Comparison of ENCODE assay signal across 27 mouse cellular contexts in the genomic region with DNA sequence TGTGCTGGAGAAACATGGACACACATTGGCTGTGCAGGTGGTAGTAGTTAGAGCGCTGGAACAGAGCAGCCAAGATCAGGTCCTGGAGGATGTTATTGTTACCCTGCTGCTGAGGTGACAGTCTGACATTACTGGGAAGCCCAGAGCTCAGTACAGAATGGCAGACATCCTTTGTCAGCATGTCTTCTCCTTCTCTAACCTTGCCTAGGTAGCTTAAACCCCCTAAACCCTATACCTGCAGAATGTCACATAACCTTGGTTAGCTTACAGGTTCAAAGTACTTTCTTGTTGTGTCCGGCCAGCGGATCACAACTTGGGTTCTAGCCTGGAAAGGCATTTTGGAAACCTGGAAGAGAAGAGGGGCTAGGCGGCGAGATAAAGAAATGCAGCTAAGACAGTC.
A peak's percentile ranks its signal among the peaks of the same experiment; 100 is the strongest.
DNase-seq lines count a peak whose midpoint lies in the region; ATAC-seq and TF ChIP-seq lines count a peak whose summit lies in the region.
"Had no signal": no experiment of that assay in that cellular context is flagged by ENCODE, and none has a peak within 500 bp of the region (broad histone marks: within the 10 kb centered on the region; RNA-seq: fewer than 3 reads in every experiment).

No protein-coding gene starts in this region.

- H3K27me3 ChIP-seq in kidney, embryonic 15.5 days = no peaks in the 10 kb centered on the region
- no peaks in the 10 kb centered on the region for H3K27me3 ChIP-seq in midbrain, embryonic 12.5 days
- no peaks in the 10 kb centered on the region for H3K27me3 ChIP-seq in midbrain, embryonic 14.5 days (ENCODE audit: control insufficient read depth, insufficient read depth, low read length)
- H3K27me3 ChIP-seq in intestine, postnatal 0 days (replicated peaks; ENCODE audit: control insufficient read depth, insufficient read depth, low read length) = no peaks in the 10 kb centered on the region
- H3K27me3 ChIP-seq: embryonic facial prominence, embryonic 12.5 days; embryonic facial prominence, embryonic 15.5 days; forebrain, embryonic 12.5 days; forebrain, embryonic 15.5 days; heart, embryonic 12.5 days; heart, embryonic 15.5 days; hindbrain, embryonic 13.5 days had no signal

- 67% methylated on average over 5 of the region's 5 CpGs for WGBS in kidney, embryonic 15.5 days
- WGBS in midbrain, embryonic 12.5 days = 70% methylated on average over 5 of the region's 5 CpGs
- WGBS in midbrain, embryonic 14.5 days = 84% methylated on average over 5 of the region's 5 CpGs
- WGBS in intestine, postnatal 0 days = 40% methylated on average over 5 of the region's 5 CpGs

- no peak overlapping the region for H3K9ac ChIP-seq in kidney, embryonic 15.5 days
- H3K9ac ChIP-seq in midbrain, embryonic 12.5 days (replicated peaks) = no peak overlapping the region
- H3K9ac ChIP-seq in midbrain, embryonic 14.5 days (replicated peaks; ENCODE audit: low read length) = no peak overlapping the region
- H3K9ac ChIP-seq in intestine, postnatal 0 days (ENCODE audit: low read depth, low read length) = no peak overlapping the region
- H3K9ac ChIP-seq: embryonic facial prominence, embryonic 12.5 days; embryonic facial prominence, embryonic 15.5 days; forebrain, embryonic 12.5 days; forebrain, embryonic 15.5 days; heart, embryonic 12.5 days; heart, embryonic 15.5 days; hindbrain, embryonic 13.5 days had no signal

- no peak for DNase-seq in kidney, postnatal 4 days
- no peak for DNase-seq in midbrain, embryonic 14.5 days
- DNase-seq in spleen, postnatal 36 days (ENCODE audit: low spot score in 2 of 2) = no peak
- DNase-seq: adrenal gland, postnatal 10 days; adrenal gland, postnatal 36 days; cerebellum, adult 18-20 months; cerebellum, adult 9-10 months; cerebellum, postnatal 14 days; gastrocnemius, postnatal 25 days; heart, adult 18-20 months; heart, postnatal 10 days; heart, postnatal 36 days had no signal

- H3K4me3 ChIP-seq in kidney, embryonic 15.5 days (replicated peaks) = no peak overlapping the region
- H3K4me3 ChIP-seq in midbrain, embryonic 12.5 days = no peak overlapping the region
- no peak overlapping the region for H3K4me3 ChIP-seq in midbrain, embryonic 14.5 days (replicated peaks; ENCODE audit: low read depth, low read length)
- no peak overlapping the region for H3K4me3 ChIP-seq in intestine, postnatal 0 days (ENCODE audit: low read depth, low read length)
- H3K4me3 ChIP-seq: embryonic facial prominence, embryonic 12.5 days; embryonic facial prominence, embryonic 15.5 days; erythroblast, embryonic 14.5 days; forebrain, embryonic 12.5 days; forebrain, embryonic 15.5 days; heart, embryonic 12.5 days; heart, embryonic 15.5 days; hindbrain, embryonic 10.5 days; hindbrain, embryonic 13.5 days had no signal

- H3K36me3 ChIP-seq in kidney, embryonic 15.5 days = no peaks in the 10 kb centered on the region
- H3K36me3 ChIP-seq in midbrain, embryonic 12.5 days = no peaks in the 10 kb centered on the region
- H3K36me3 ChIP-seq in midbrain, embryonic 14.5 days (ENCODE audit: control insufficient read depth, insufficient read depth, low read length) = no peaks in the 10 kb centered on the region
- no peaks in the 10 kb centered on the region for H3K36me3 ChIP-seq in intestine, postnatal 0 days (ENCODE audit: control insufficient read depth, insufficient read depth)
- H3K36me3 ChIP-seq: embryonic facial prominence, embryonic 12.5 days; embryonic facial prominence, embryonic 15.5 days; forebrain, embryonic 12.5 days; forebrain, embryonic 15.5 days; G1E; heart, embryonic 12.5 days; heart, embryonic 15.5 days; hindbrain, embryonic 10.5 days; hindbrain, embryonic 13.5 days had no signal

- no peaks in the 10 kb centered on the region for H3K4me1 ChIP-seq in kidney, embryonic 15.5 days
- H3K4me1 ChIP-seq in midbrain, embryonic 12.5 days = no peaks in the 10 kb centered on the region
- no peaks in the 10 kb centered on the region for H3K4me1 ChIP-seq in midbrain, embryonic 14.5 days (ENCODE audit: control insufficient read depth, insufficient read depth, low read length)
- no peaks in the 10 kb centered on the region for H3K4me1 ChIP-seq in intestine, postnatal 0 days (replicated peaks; ENCODE audit: control insufficient read depth, insufficient read depth, low read length)
- H3K4me1 ChIP-seq: embryonic facial prominence, embryonic 12.5 days; embryonic facial prominence, embryonic 15.5 days; forebrain, embryonic 12.5 days; forebrain, embryonic 15.5 days; heart, embryonic 12.5 days; heart, embryonic 15.5 days had no signal

- H3K9me3 ChIP-seq in kidney, embryonic 15.5 days (replicated peaks) = no peaks in the 10 kb centered on the region
- peaks cover 3% of the 10 kb centered on the region; the same call in 1 of the 2 replicates for H3K9me3 ChIP-seq in midbrain, embryonic 12.5 days
- H3K9me3 ChIP-seq in midbrain, embryonic 14.5 days (ENCODE audit: control insufficient read depth, low read length) = no peaks in the 10 kb centered on the region
- no peaks in the 10 kb centered on the region for H3K9me3 ChIP-seq in intestine, postnatal 0 days (ENCODE audit: control insufficient read depth)
- H3K9me3 ChIP-seq: embryonic facial prominence, embryonic 12.5 days; embryonic facial prominence, embryonic 15.5 days; forebrain, embryonic 12.5 days; forebrain, embryonic 15.5 days; G1E; heart, embryonic 12.5 days; heart, embryonic 15.5 days; hindbrain, embryonic 10.5 days had no signal

- H3K4me2 ChIP-seq in kidney, embryonic 15.5 days = 0 out of 2 replicates have a peak overlapping the region, but pooled peaks have one; percentile 3
- H3K4me2 ChIP-seq in midbrain, embryonic 12.5 days (replicated peaks) = no peak overlapping the region
- H3K4me2 ChIP-seq in midbrain, embryonic 14.5 days (ENCODE audit: low read length) = no peak overlapping the region
- H3K4me2 ChIP-seq in intestine, postnatal 0 days (replicated peaks; ENCODE audit: low read depth) = peak overlapping the region; percentile 48
- H3K4me2 ChIP-seq: embryonic facial prominence, embryonic 12.5 days; embryonic facial prominence, embryonic 15.5 days; forebrain, embryonic 12.5 days; forebrain, embryonic 15.5 days; heart, embryonic 12.5 days; heart, embryonic 15.5 days; hindbrain, embryonic 13.5 days had no signal

- TF ChIP-seq CTCF in intestine, postnatal 0 days (IDR thresholded peaks at IDR 0.05; ENCODE audit: low read depth) = no peak

- ATAC-seq in kidney, embryonic 15.5 days (replicated peaks; ENCODE audit: low FRiP score) = no peak
- peak; percentile 44 for ATAC-seq in midbrain, embryonic 12.5 days (ENCODE audit: low FRiP score, low read depth)
- ATAC-seq in midbrain, embryonic 14.5 days (ENCODE audit: low FRiP score, low TSS enrichment) = no peak
- ATAC-seq in intestine, postnatal 0 days = no peak
- ATAC-seq: forebrain, embryonic 15.5 days; hindbrain, embryonic 16.5 days; Patski had no signal

- H3K27ac ChIP-seq in kidney, embryonic 15.5 days = no peak overlapping the region
- no peak overlapping the region for H3K27ac ChIP-seq in midbrain, embryonic 12.5 days (replicated peaks)
- no peak overlapping the region for H3K27ac ChIP-seq in midbrain, embryonic 14.5 days (replicated peaks; ENCODE audit: low read depth, low read length)
- no peak overlapping the region for H3K27ac ChIP-seq in intestine, postnatal 0 days (ENCODE audit: low read depth, low read length)
- H3K27ac ChIP-seq: embryonic facial prominence, embryonic 12.5 days; embryonic facial prominence, embryonic 15.5 days; forebrain, embryonic 12.5 days; forebrain, embryonic 15.5 days; heart, embryonic 15.5 days; hindbrain, embryonic 10.5 days; hindbrain, embryonic 13.5 days had no signal

Comparison
In these comparisons a context has a peak if more than half of its experiments do, and no peak if none do; other contexts are left out.
1. H3K4me2 ChIP-seq: peak in kidney, embryonic 15.5 days (single experiment) and intestine, postnatal 0 days (single experiment); none in midbrain, embryonic 12.5 days (single experiment) and midbrain, embryonic 14.5 days (single experiment).